Mouse (Mus musculus) intestine, embryonic 16.5 days (tissue): Measurements from ENCODE around the gene Mfsd11. TPM values are rescaled to one million over a fixed set of nuclear protein-coding genes. Genes with fewer than 3 reads are reported as not detected.
A peak's percentile ranks its signal among the peaks of the same experiment; 100 is the strongest.

Experiments used
- ATAC-seq: fragments of 200-750 bp; cut with Nextera tagmentation; 2 replicates; pipeline ENCODE4 v1.8.0; 2017; ENCODE audit warnings: moderate TSS enrichment, moderate library complexity
- H3K27ac ChIP-seq: fragments of 300-500 bp; sonication (generic); 2 replicates; pipeline ENCODE4 v1.5.1; 2014; ENCODE audit warnings: mild to moderate bottlenecking, low read length
- H3K27me3 ChIP-seq: fragments of 300-500 bp; sonication (generic); replicated peaks from 2 replicates; pipeline ENCODE4 v1.6.1; 2014; ENCODE audit warnings: low read length, control low read depth, mixed read lengths; ENCODE audit not compliant: control insufficient read depth, insufficient read depth
- H3K36me3 ChIP-seq: fragments of 300-500 bp; sonication (generic); 2 replicates; pipeline ENCODE4 v1.6.1; 2014; ENCODE audit warnings: low read length, control low read depth; ENCODE audit not compliant: control insufficient read depth, insufficient read depth
- H3K4me1 ChIP-seq: fragments of 300-500 bp; sonication (generic); 2 replicates; pipeline ENCODE4 v1.6.1; 2014; ENCODE audit warnings: low read length, control low read depth, mixed read lengths; ENCODE audit not compliant: control insufficient read depth, insufficient read depth
- H3K4me2 ChIP-seq: fragments of 300-500 bp; sonication (generic); 2 replicates; pipeline ENCODE4 v1.6.1; 2014; ENCODE audit warnings: low read depth, low read length, control low read depth
- H3K4me3 ChIP-seq: fragments of 300-500 bp; sonication (generic); 2 replicates; pipeline ENCODE4 v1.5.1; 2014; ENCODE audit warnings: mild to moderate bottlenecking, low read length
- H3K9ac ChIP-seq: fragments of 300-500 bp; sonication (generic); 2 replicates; pipeline ENCODE4 v1.6.1; 2014; ENCODE audit warnings: low read depth, low read length
- H3K9me3 ChIP-seq: fragments of 300-500 bp; sonication (generic); 2 replicates; pipeline ENCODE4 v1.6.1; 2016; ENCODE audit warnings: low read length, control low read depth; ENCODE audit not compliant: control insufficient read depth
- WGBS: fragments of 180-500 bp; shearing (Covaris S2); extraction: QIAGEN DNeasy Blood & Tissue Kit; methylation state at CpG from one replicate; pipeline ENCODE4 v1.1.7; 2014; 5-methylcytosine and 5-hydroxymethylcytosine counted together
- polyA plus RNA-seq: library from polyadenylated mRNA; unstranded; fragments of >200 nt; fragmentation: Nextera tagmentation; extraction: Ambion mirVana; gene quantifications from 2 replicates; pipeline ENCODE4 v1.2.1, GENCODE M21; 2015

Mfsd11 gene
- polyA plus RNA-seq, 1 experiment from 2014 or later: 47.3 TPM

DNA sequence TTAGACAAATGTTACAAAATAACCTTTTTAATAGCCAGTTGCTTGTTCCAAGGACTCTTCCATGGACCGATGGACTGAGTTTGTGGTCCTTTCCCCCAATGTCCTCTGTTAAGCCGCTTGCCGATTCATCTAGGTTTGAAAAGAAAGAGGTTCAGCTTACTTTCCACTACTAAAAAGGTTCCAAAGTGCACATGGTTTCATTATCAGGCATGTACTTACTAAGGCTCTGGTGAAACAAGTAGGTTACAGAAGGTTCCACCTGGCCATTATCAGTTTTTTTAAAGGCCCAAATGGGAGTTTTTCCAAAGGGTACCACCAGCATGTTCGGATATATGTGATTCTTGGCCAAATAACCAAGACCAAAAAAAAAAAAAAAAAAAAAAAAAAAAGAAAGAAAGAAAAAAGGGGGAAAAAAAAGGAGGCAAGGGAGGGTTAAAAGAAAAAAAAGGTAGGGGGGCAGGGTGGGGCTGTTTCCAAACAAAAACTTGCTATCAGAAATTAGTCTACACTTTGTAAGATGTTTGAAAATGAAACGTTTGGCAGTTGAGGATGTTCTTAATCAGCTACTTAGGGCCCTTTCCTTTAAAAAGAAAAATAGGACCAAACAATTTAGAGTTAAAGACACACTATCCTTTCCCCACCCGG, 1.3 kb upstream of the Mfsd11 start:
- WGBS: 24% methylated on average over 6 of the region's 6 CpGs
- H3K27me3 ChIP-seq: no peaks in the 10 kb centered on the region
- ATAC-seq: no peak
- peak overlapping the region; percentile 77 for H3K4me2 ChIP-seq
- peak overlapping the region; percentile 18; the same call in 1 of the 2 replicates for H3K27ac ChIP-seq
- peak overlapping the region; percentile 98 for H3K4me3 ChIP-seq
- H3K9ac ChIP-seq: peak overlapping the region; percentile 99
- H3K4me1 ChIP-seq: peaks cover 17% of the 10 kb centered on the region
- H3K9me3 ChIP-seq: no peaks in the 10 kb centered on the region
- peaks cover 5% of the 10 kb centered on the region; the same call in 1 of the 2 replicates for H3K36me3 ChIP-seq

DNA sequence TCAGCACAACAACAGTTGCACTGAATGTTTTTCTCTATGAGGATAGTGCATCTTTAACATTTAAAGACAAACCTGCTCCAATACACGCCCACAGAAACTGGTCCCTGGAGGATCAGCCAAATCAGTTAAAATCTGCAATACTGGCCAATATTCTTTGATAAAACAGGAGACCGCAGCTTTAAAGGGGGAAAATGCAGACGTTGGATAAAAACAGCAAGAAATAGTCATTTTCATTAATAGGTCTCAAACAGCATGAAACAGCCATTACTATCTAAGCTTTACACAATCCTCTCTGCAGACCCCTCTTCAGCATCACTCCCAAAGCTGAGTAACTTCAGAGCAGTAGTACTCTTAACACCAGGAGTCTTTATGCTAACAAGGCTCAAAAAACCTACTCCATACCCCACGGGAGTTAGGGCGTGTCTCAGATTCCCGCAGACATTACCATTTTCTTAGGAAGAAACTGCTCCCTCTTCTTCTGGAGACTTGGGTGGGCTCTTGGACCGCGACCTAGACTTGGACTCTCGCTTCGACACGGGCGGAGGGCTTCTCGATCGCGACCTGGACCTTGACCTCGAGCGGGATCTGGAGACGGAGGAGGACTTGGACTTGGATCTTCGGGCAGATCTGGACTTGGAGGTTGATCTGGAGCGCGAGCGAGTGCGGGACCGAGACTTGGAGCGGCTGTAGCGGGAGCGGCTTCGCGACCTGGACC, 507 bp upstream of the Mfsd11 start:
- H3K36me3 ChIP-seq: peaks cover 5% of the 10 kb centered on the region; the same call in 1 of the 2 replicates
- H3K4me3 ChIP-seq: peak overlapping the region; percentile 98
- peaks cover 12% of the 10 kb centered on the region for H3K4me1 ChIP-seq
- peak overlapping the region; percentile 77 for H3K4me2 ChIP-seq
- peak overlapping the region; percentile 99 for H3K9ac ChIP-seq
- no peaks in the 10 kb centered on the region for H3K9me3 ChIP-seq
- H3K27ac ChIP-seq: peak overlapping the region; percentile 98
- no peaks in the 10 kb centered on the region for H3K27me3 ChIP-seq
- ATAC-seq: peak; percentile 2
- WGBS: under 1% methylated on average over 29 of the region's 29 CpGs

DNA sequence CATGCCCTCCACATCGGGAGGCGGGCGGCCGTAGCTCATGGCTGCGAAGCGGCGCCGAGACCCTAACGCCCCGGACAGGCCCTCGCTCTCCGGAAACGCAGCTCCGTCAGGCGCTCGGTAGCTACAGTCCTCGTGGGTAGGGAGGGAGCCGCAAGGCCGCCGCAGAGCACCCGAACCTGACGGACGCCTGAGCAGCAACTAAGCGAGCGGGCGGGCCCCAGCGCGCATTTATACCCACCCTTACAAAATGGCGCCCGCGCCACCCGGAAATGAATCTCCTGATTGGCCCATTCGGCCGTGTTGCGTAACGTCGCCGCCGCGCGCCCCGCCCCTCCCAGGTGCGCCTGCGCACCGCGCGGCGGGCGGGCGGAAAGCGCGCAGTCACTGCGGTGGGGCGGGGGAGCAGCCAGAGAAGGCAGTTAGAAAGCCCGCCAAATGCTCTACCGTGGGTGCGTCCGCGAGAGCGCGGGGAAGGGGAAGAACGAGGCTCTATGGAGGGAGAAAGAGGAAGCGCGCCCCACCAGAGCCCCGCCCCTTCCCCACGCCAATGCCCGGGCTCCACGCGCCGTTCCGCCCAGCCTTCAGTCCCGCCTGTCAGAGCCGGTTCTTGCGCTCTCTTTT, 761 bp downstream of the Mfsd11 start, which contains the start of gene Srsf2:
Gene Srsf2, minus strand, starts transcription at position 204 of the 621 bp plus-strand sequence.
- WGBS: under 1% methylated on average over 72 of the region's 74 CpGs
- peak; percentile 88 for ATAC-seq
- H3K9ac ChIP-seq: peak within 1 kb of the TSS; percentile 99

DNA sequence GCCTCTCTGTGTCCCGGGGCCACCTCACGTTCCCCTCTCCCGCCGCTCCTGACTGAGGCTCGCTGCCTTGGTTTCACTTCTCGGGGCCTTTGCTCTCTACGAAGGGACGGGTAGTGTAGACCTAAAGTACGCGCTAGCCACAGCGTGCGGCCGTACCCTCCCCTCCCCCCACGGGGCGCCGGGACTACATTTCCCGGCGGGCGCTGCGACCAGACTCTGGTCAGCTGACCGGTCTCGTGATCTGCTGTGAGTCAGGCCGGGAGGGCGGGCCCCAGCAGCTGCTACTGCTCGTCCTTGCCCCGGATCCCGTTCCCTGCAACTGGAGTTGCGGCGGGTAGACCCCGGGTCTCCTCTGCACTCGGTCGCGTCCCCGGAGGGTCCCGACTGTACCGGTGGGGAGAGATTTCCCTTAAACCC, 1.3 kb downstream of the Mfsd11 start:
- Histone ChIP-seq H3K4me3 (peak overlapping the region; percentile 98), H3K4me1 (peaks cover 11% of the 10 kb centered on the region), H3K9ac (peak overlapping the region; percentile 87), H3K36me3 (peaks cover 2% of the 10 kb centered on the region; the same call in 1 of the 2 replicates), H3K9me3 (no peaks in the 10 kb centered on the region), H3K27ac (peak overlapping the region; percentile 98), H3K4me2 (peak overlapping the region; percentile 59), H3K27me3 (no peaks in the 10 kb centered on the region)
- ATAC-seq: peak; percentile 89
- WGBS: under 1% methylated on average over 36 of the region's 36 CpGs

More for the DNA sequence above, 761 bp downstream of the Mfsd11 start, which contains the start of gene Srsf2:
- H3K27me3 ChIP-seq: no peaks in the 10 kb centered on the region
- peaks cover 5% of the 10 kb centered on the region; the same call in 1 of the 2 replicates for H3K36me3 ChIP-seq
- H3K4me2 ChIP-seq: peak within 1 kb of the TSS; percentile 77
- H3K4me3 ChIP-seq: peak within 1 kb of the TSS; percentile 98
- peak within 1 kb of the TSS; percentile 98 for H3K27ac ChIP-seq
- H3K9me3 ChIP-seq: no peaks in the 10 kb centered on the region
- peaks cover 12% of the 10 kb centered on the region for H3K4me1 ChIP-seq

DNA sequence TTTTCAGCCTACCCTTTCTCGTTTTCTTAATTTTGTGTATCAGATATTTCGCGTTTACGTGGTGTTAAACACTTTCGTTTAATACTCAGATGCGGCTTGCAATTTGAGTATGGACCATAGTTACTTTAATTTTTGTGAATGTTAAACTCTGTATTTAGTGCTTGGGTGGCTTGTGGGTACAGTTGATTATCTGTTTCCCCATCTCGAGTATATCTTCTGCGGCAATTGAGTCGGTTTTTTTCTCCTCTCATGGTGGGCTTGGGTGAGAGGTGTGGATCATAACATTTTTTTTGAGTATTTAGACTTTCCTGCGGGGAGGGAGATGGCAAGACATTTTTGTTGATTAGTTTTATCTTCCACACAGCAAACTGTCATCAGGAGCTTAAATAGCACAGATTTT, 2.0 kb downstream of the Mfsd11 start:
- H3K27me3 ChIP-seq: no peaks in the 10 kb centered on the region
- ATAC-seq: no peak
- peaks cover 5% of the 10 kb centered on the region; the same call in 1 of the 2 replicates for H3K36me3 ChIP-seq
- H3K9me3 ChIP-seq: no peaks in the 10 kb centered on the region
- H3K4me1 ChIP-seq: peaks cover 9% of the 10 kb centered on the region
- WGBS: 29% methylated on average over 10 of the region's 10 CpGs
- H3K27ac ChIP-seq: peak overlapping the region; percentile 98
- H3K9ac ChIP-seq: peak overlapping the region; percentile 87
- peak overlapping the region; percentile 98 for H3K4me3 ChIP-seq
- peak overlapping the region; percentile 59 for H3K4me2 ChIP-seq

DNA sequence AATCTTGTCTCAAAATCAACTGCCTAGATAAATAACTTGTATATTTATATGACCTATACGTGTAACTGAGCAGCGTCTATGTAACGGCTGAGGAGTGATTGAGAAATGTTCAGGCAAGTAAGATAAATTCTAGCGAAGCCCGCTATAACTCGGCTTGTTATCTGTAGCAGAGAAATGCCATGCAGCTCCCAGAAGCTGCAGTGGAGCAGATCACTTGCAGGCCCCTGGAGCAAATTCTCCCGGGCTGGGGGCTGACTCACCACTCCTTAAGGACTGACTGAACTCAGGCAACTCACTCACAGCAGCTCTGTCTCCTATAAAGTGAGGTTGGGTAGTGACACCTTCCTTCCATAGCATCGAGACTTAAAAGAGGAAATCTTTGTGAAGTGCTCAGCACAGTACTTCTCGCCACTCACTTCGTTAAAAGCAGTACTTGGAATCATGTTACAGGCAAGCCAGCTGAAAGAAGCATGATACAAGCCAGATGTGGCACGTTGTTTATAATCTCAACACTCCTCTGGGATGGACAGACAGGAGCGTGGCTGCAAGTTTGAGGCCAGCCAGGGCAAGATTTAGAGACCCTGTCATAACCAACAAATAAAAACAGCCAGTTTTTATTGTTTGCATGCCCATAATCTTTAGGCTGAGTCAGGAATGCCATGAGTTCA, 5.1 kb downstream of the Mfsd11 start:
- no peak for ATAC-seq
- Histone ChIP-seq H3K4me1 (peaks cover 9% of the 10 kb centered on the region), H3K27ac (no peak overlapping the region), H3K4me3 (no peak overlapping the region), H3K4me2 (no peak overlapping the region), H3K9ac (no peak overlapping the region), H3K36me3 (peaks cover 7% of the 10 kb centered on the region; the same call in 1 of the 2 replicates), H3K9me3 (no peaks in the 10 kb centered on the region), H3K27me3 (no peaks in the 10 kb centered on the region)
- 51% methylated on average over 12 of the region's 12 CpGs for WGBS

DNA sequence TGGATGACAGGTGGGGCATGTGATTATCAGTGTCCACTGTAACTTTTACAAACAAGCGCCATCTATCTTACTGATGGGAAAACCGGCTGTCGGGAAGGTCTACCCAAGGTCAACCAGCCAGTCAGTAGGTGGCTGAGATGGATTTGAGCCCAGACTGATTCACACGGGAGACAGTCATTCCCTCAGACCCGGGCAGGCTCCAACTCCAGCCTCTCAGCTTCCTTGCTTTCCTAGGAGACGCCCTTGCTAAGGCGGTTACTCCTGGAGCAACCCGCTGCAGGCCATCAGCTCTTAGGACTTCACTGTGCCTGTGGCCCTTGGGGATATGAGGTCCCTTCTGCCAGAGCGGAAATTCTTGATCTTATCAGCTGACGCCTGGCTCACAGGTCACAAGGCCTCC, 12.2 kb downstream of the Mfsd11 start:
- no peak overlapping the region for H3K27ac ChIP-seq
- no peak overlapping the region for H3K4me3 ChIP-seq
- no peak overlapping the region for H3K9ac ChIP-seq
- no peaks in the 10 kb centered on the region for H3K9me3 ChIP-seq
- ATAC-seq: no peak
- no peak overlapping the region for H3K4me2 ChIP-seq
- WGBS: 71% methylated on average over 10 of the region's 10 CpGs
- peaks cover 4% of the 10 kb centered on the region for H3K36me3 ChIP-seq
- no peaks in the 10 kb centered on the region for H3K27me3 ChIP-seq
- H3K4me1 ChIP-seq: no peaks in the 10 kb centered on the region

DNA sequence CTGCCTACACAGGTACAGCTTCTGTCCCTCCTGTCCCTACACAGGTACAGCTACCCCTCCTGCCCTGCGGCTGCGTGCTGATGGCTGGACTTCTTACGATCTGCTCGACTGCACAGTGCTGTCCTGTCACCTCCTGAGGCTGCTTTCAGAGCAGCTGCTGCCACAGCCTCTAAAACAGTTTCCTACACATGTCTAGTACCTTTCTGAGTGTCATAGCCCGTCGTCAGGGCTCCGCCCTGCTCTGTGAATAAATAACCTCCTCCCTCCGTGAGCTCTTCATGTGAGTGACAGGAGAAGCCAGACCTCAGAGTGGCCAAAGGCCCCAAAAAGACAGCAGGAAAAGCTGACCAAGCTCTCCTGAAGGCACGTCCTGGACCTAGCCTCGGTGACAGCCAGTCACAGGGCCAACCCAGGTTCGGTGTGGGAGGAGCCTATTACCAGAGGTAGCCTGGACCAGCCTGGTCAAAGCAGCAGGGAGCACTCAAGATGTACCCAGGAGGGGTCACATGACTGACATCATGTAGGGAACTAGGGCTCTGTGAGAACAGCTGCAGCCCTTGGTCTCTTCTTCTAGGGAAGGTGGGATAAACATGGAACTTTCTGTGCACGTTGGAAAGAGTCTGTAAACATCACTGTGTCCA, 13.8 kb downstream of the Mfsd11 start:
- 68% methylated on average over 12 of the region's 12 CpGs for WGBS
- Histone ChIP-seq H3K27me3 (no peaks in the 10 kb centered on the region), H3K27ac (no peak overlapping the region), H3K4me3 (no peak overlapping the region), H3K4me2 (no peak overlapping the region), H3K4me1 (no peaks in the 10 kb centered on the region), H3K36me3 (no peaks in the 10 kb centered on the region; the same call in 1 of the 2 replicates), H3K9ac (no peak overlapping the region), H3K9me3 (no peaks in the 10 kb centered on the region)
- ATAC-seq: no peak; the same call in 1 of the 2 replicates
